Mouse (Mus musculus) heart, adult 2 months (tissue): ENCODE measurements around the gene S100a11. TPM values are rescaled to one million over a fixed set of nuclear protein-coding genes. Genes with fewer than 3 reads are reported as not detected.

Experiments
- DNase-seq, 2 experiments: peaks; one replicate each; pipeline ENCODE4 v3.0.0; 2021
- H3K27ac ChIP-seq: fragments of 200-600 bp; 2 replicates; pipeline ENCODE4 v1.8.1; 2022
- H3K27me3 ChIP-seq: fragments of 200-500 bp; 2 replicates; pipeline ENCODE4 v1.6.1; 2012; ENCODE audit warnings: mild to moderate bottlenecking, low read length, inconsistent platforms, mixed read lengths; ENCODE audit not compliant: control insufficient read depth, insufficient read depth
- H3K36me3 ChIP-seq: fragments of 200-500 bp; 2 replicates; pipeline ENCODE4 v1.6.1; 2012; ENCODE audit warnings: low read length, inconsistent platforms; ENCODE audit not compliant: control insufficient read depth, insufficient read depth
- H3K4me1 ChIP-seq: fragments of 200-500 bp; 2 replicates; pipeline ENCODE4 v1.6.1; 2011; ENCODE audit warnings: low read length; ENCODE audit not compliant: control insufficient read depth, insufficient read depth
- H3K4me3 ChIP-seq: fragments of 200-600 bp; 2 replicates; pipeline ENCODE4 v1.8.1; 2022
- H3K79me2 ChIP-seq: fragments of 200-500 bp; replicated peaks from 2 replicates; pipeline ENCODE4 v1.6.1; 2012; ENCODE audit warnings: mild to moderate bottlenecking, inconsistent platforms, low read length, moderate library complexity, mixed read lengths; ENCODE audit not compliant: control insufficient read depth, insufficient read depth
- H3K9ac ChIP-seq: fragments of 200-500 bp; 2 replicates; pipeline ENCODE4 v1.6.1; 2012; ENCODE audit warnings: low read depth, mild to moderate bottlenecking, control low read depth, inconsistent platforms, low read length, mixed read lengths
- CTCF ChIP-seq: fragments of 200-600 bp; IDR thresholded peaks from 2 replicates; pipeline ENCODE4 v1.8.1; 2022; ENCODE audit warnings: antibody characterized with exemption, mild to moderate bottlenecking, moderate library complexity
- EP300 ChIP-seq: fragments of 200-500 bp; IDR thresholded peaks from 2 replicates; pipeline ENCODE4 v1.6.1; 2011; ENCODE audit warnings: low read depth, low read length, control low read depth; ENCODE audit not compliant: insufficient read depth
- POLR2A ChIP-seq: fragments of 200-500 bp; IDR thresholded peaks from 2 replicates; pipeline ENCODE4 v1.6.1; 2011; ENCODE audit warnings: mild to moderate bottlenecking, low read depth, low read length, control low read depth; ENCODE audit not compliant: insufficient read depth
- WGBS: fragments of 180-500 bp; shearing (Covaris S2); methylation state at CpG from one replicate; pipeline ENCODE4 v1.1.7; 2018; 5-methylcytosine and 5-hydroxymethylcytosine counted together
- intact Hi-C: fragments of 180-260 bp; cut with DNase I; formaldehyde crosslinking; loops from one replicate; pipeline ENCODE4 v1.15.1; 2025
- long read RNA-seq: library from polyadenylated mRNA; stranded (forward); transcript quantifications from one replicate; pipeline ENCODE4 v2.0.0, GENCODE M21; 2021
- polyA plus RNA-seq: library from polyadenylated mRNA; depleted of rRNA; stranded (reverse); fragments of >200 nt; gene quantifications from 2 replicates; pipeline ENCODE4 v1.2.3, GENCODE M21; 2012; rRNA removed
- total RNA-seq, 2 experiments: library from RNA; stranded (reverse); gene quantifications; 2 replicates each; pipeline ENCODE4 v1.2.3; 2021

S100a11 gene
- total RNA-seq (10 to 100 TPM; 72.5 to 73.7 TPM), polyA plus RNA-seq (89.9 and 99.1 TPM in 2 replicates)
- long read RNA-seq, transcript S100a11-201 (3 exons, 511 nt), result major isoform, 23 of 24 reads
- long read RNA-seq, partial matches to known transcripts, result 1 of 24 reads
- long read RNA-seq, other reads (novel, unspliced or antisense), result 0 of 24 reads

DNA sequence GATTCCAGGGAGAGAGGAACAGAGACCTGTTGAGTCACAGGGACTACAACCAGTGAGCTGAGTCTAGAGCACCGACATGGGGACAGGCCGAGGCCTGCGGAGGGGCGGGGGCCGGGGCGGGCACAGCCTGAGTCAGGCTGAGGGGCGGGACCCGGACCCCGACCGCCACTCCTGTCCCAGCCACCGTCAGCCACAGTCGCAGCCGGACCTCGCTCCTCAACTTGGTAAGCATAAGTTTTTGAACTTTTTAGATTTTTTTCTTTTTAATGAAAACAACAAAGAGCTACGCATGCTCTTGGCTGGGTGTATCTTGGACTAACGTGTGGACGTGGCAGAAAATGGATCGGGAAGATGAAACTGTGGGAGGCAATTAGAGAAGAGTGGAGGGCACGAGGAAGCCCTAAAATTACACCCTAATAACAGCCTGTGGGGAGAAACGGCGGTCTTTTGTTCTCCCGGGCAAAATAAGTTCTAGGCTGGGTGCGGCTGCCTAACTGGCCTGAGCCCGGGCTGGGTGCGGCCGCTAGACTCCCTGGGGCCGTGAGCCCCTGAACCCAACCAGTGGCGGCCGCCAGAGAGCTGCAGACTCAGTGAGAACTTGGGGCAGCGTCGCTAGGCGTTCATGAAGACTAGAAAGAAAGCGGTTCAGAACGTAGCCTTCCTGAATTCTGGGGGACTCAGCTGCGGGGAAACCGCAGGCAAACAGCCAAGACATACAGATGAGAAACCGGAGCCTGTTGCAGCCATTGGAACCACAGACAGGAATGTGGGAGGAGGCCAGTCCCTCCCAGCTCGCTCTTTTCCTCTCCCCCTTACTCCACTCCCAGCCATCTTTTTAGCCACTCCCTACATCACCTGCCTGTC, at the start of gene S100a11:
S100a11 (plus strand) TSS at position 159 of the 864 bp plus-strand sequence.
- H3K36me3 ChIP-seq, result peaks cover 6% of the 10 kb centered on the region; the same call in 1 of the 2 replicates
- H3K9ac ChIP-seq, result peak within 1 kb of the TSS; percentile 81
- DNase-seq, result peak; percentile 80 to 82
- intact Hi-C loops, result no loop called here
- peak within 1 kb of the TSS; percentile 84 for H3K27ac ChIP-seq
- TF ChIP-seq CTCF, result peak; percentile 18; the same call in 1 of the 2 replicates
- 0 out of 2 replicates have a peak, but pooled peaks have one; percentile 8 for TF ChIP-seq EP300
- TF ChIP-seq POLR2A, result peak; percentile 92
- H3K27me3 ChIP-seq, result no peaks in the 10 kb centered on the region
- no peaks in the 10 kb centered on the region for H3K79me2 ChIP-seq
- H3K4me3 ChIP-seq, result peak within 1 kb of the TSS; percentile 72
- WGBS, result under 1% methylated on average over 38 of the region's 38 CpGs
- peaks cover 7% of the 10 kb centered on the region for H3K4me1 ChIP-seq

- Histone ChIP-seq H3K27me3 (no peaks in the 10 kb centered on the region), H3K4me3 (no peak overlapping the region), H3K27ac (no peak overlapping the region), H3K4me1 (no peaks in the 10 kb centered on the region), H3K36me3 (no peaks in the 10 kb centered on the region), H3K9ac (no peak overlapping the region), H3K79me2 (no peaks in the 10 kb centered on the region)
- 90% methylated on average over 1 of the region's 1 CpGs for WGBS
- TF ChIP-seq POLR2A (no peak), CTCF (no peak), EP300 (no peak)
- intact Hi-C loops, result no loop called here
- no peak for DNase-seq
Measured at GRCm38 (mm10) chr3:93480053-93480452, 40.2 kb upstream of the S100a11 start.

DNA sequence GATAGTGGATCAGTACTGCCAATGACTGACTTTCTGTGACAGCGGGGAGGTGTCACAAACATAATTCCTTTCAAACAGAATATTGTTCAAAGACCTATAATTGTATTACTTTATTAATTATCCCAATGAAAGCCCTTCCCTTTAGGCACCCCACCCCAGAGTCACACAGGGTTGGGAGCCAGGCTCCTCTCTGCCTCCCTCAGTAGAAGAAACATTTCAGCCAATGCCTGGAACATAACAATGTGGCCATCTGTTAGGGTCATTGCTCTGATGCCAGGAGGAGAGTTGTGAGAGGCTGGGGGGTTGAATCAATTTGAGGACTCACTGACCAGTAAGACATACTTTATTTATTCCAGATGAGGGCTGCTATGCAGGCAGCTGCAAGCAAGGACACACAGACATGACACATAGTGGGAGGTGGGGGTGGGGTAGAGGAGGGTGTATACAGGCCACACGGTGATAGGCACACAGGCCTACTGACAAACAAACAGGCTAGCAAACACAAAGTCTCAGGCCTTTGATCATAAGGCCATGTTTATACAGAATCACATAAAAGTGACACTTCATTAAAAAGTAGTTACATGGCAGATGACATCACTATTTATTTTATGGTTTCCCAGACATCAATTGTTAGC, 38.2 kb upstream of the S100a11 start:
- no peak for TF ChIP-seq POLR2A
- TF ChIP-seq EP300, result no peak
- TF ChIP-seq CTCF, result no peak
- Histone ChIP-seq H3K4me1 (no peaks in the 10 kb centered on the region), H3K27me3 (no peaks in the 10 kb centered on the region), H3K9ac (no peak overlapping the region), H3K79me2 (no peaks in the 10 kb centered on the region), H3K4me3 (no peak overlapping the region), H3K27ac (no peak overlapping the region), H3K36me3 (no peaks in the 10 kb centered on the region)
- no peak for DNase-seq
- intact Hi-C loops, result no loop called here
- WGBS, result 77% methylated on average over 2 of the region's 2 CpGs

DNA sequence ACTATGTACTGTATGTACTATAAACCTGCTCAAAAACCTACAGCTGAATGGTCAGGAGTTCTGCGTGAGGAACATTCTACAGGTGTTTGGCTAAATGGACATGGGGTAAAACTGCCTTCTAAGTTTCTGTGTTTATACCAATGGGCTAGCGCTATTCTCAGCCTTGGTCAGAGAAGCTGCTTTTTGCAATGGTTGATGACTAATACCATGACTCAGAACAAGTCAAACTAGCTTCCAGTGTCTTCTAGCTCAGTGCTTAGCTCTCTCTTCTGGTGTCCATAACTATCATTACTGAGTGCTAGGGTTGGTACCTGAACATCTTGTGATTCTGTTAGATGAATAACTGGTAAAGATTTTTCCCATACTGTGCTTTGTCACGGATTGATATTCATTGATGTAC, 34.7 kb upstream of the S100a11 start:
- no peaks in the 10 kb centered on the region for H3K4me1 ChIP-seq
- DNase-seq, result no peak
- H3K4me3 ChIP-seq, result no peak overlapping the region
- no peak overlapping the region for H3K27ac ChIP-seq
- H3K9ac ChIP-seq, result no peak overlapping the region
- H3K27me3 ChIP-seq, result no peaks in the 10 kb centered on the region
- 87% methylated on average over 3 of the region's 3 CpGs for WGBS
- H3K36me3 ChIP-seq, result no peaks in the 10 kb centered on the region
- intact Hi-C loops, result no loop called here
- no peaks in the 10 kb centered on the region for H3K79me2 ChIP-seq
- TF ChIP-seq POLR2A (no peak), CTCF (no peak), EP300 (no peak)

DNA sequence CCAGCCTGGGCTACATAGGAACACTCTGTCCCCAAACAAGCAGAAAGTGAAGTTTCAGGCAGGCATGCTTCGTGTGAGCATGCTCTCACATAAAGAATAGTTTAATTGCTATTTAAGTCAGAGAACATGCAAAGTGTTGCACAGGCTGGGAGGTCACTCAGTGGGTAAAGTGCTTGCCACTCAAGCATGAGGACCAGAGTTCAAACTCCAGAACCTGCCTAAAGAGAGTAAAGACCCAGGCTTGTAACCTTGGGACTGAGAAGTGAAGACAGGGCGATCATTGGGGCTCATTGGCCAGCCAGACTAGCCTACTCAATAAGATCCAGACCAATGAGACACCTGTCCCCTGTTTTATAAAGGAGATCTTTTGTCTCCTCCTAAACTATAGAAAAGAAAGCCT, 31.7 kb upstream of the S100a11 start:
- Histone ChIP-seq H3K27ac (no peak overlapping the region), H3K79me2 (no peaks in the 10 kb centered on the region), H3K27me3 (no peaks in the 10 kb centered on the region), H3K4me3 (no peak overlapping the region), H3K9ac (no peak overlapping the region), H3K4me1 (no peaks in the 10 kb centered on the region), H3K36me3 (no peaks in the 10 kb centered on the region)
- no peak for DNase-seq
- intact Hi-C loops, result no loop called here
- no peak for TF ChIP-seq CTCF
- TF ChIP-seq POLR2A, result no peak
- no peak for TF ChIP-seq EP300
- WGBS, result 83% methylated on average over 2 of the region's 2 CpGs

DNA sequence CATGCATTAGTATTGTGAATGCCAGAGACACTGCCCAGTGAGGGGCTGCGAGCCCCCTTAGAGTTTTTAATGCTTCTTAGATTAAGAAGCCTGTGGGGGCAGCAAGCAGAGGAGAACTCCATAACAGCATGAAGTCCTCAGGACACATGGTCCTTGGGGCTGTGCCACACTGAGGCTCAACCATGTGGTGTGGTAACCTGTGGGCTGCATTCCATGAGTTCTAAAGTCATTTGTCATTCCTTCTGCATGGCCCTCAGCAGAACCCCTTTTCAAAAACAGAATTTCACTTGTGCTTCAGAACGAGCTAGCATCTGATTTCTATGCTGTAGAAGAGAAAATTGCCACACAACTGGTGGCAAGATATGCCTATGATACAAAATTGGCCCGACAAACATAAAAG, 28.1 kb upstream of the S100a11 start:
- WGBS, result 67% methylated on average over 3 of the region's 3 CpGs
- Histone ChIP-seq H3K79me2 (no peaks in the 10 kb centered on the region), H3K4me3 (no peak overlapping the region), H3K9ac (no peak overlapping the region), H3K36me3 (no peaks in the 10 kb centered on the region), H3K27me3 (no peaks in the 10 kb centered on the region), H3K27ac (no peak overlapping the region), H3K4me1 (no peaks in the 10 kb centered on the region)
- TF ChIP-seq POLR2A (no peak), CTCF (no peak), EP300 (no peak)
- DNase-seq, result no peak
- intact Hi-C loops, result no loop called here
